Mouse (Mus musculus) brain, embryonic 14.5 days (tissue): ENCODE data around the gene Igf1r. TPM values are rescaled to one million over a fixed set of nuclear protein-coding genes. Genes with fewer than 3 reads are reported as not detected.

Source experiments
- DNase-seq: peaks from one replicate; pipeline ENCODE4 v3.0.0-alpha.2; 2011; ENCODE audit warnings: low read depth
- CTCF ChIP-seq: fragments of 200-500 bp; IDR thresholded peaks from 2 replicates; pipeline ENCODE4 v1.5.1; 2012; ENCODE audit warnings: inconsistent platforms, mild to moderate bottlenecking, moderate library complexity, borderline replicate concordance; ENCODE audit not compliant: insufficient read depth, insufficient read length; ENCODE audit errors: extremely low read depth
- POLR2A ChIP-seq: fragments of 200-500 bp; IDR thresholded peaks from 2 replicates; pipeline ENCODE4 v1.6.1; 2012; ENCODE audit warnings: mild to moderate bottlenecking, inconsistent platforms, borderline replicate concordance; ENCODE audit not compliant: poor library complexity, insufficient read depth, insufficient read length, severe bottlenecking; ENCODE audit errors: extremely low read depth
- polyA plus RNA-seq: library from polyadenylated mRNA; depleted of rRNA; stranded (reverse); fragments of >200 nt; gene quantifications from 2 replicates; pipeline ENCODE4 v1.2.3, GENCODE M21; 2012

Gene Igf1r
- polyA plus RNA-seq, 1 experiment: 40.6 TPM

- DNase-seq: no peak
- no peak for TF ChIP-seq POLR2A
- no peak for TF ChIP-seq CTCF
Observed at GRCm38 (mm10) chr7:67993614-67994013, 41.0 kb downstream of the Igf1r start.

DNA sequence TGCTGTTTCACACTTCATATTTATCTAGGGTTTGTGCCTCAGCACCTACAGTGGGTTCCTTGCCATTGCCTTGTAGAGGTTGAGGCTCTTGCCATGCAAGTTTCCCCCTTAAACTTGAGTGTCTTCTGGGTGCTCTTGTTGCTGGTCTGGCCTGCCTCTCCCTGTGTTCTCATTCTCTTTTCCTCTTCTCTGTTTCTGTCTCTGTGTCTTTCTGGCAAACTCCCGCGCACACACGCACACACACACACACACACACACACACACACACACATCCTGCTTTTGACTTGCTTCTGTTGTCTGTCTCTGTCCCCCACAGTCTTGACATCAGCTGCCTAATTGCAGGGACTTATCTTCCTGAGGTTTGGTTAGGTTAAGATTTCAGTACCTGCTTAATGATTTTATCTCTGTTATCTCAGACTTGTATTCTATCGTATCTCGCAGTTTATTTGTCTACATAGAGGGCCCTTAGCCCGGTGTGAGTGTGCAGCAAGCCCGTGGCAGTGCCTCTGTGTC is 41.8 kb downstream of the Igf1r start:
- DNase-seq: no peak
- TF ChIP-seq POLR2A (no peak), CTCF (no peak)

DNA sequence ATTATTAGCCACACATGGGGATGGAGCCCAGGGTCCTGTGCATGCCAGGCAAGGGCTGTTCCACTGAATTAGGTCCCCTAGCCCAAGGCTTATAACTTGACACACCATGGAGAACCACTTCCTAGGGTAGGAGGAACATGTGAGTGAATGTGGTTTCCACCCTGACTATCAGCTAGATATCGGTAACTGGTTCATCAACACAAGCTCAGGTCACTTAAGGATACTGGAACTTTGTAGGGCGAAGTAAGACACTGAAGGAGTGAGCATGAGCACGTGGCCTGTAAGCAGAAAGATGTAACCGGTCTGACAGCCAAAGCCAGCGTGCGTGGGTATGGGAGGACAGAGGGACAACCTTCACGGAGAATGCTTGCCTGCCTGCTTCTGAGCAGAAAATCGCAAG is 42.6 kb downstream of the Igf1r start:
- DNase-seq: no peak
- no peak for TF ChIP-seq CTCF
- no peak for TF ChIP-seq POLR2A

DNA sequence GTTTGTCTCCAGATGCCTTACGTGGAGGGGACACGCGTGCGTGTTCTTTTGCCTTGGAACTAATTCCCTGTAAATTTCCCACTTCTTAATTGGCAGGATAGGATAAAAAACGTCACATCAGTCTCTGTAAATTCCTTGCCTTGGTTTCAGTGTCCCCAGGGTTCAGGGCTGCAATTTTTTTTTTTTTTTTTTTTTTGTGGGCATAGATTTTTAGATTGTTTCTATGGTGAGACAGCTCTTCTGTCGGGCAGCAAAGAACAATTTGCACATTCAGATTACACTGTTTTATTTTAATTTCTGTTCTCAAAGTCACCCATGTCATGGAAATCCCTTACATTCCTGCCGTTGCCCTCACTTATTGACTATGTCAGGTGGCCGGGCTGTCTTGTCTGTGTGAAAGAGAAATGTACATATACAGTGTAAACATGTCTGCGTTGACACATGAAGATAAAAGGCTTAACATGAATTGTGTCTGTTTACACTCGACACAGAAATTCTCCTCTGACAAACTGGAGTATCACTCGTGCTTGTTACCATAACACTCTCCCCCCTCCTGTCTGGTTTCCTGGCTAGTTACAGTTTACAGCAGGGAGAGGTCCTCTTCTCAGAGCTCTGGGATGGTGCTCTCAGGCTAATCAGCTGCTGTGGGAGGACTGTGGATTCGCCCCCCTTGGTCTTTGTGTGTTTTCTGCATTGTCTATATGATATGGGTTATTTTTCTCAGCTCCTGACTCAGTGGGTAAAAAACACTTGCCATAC is 43.8 kb downstream of the Igf1r start:
- no peak for TF ChIP-seq POLR2A
- TF ChIP-seq CTCF: no peak
- DNase-seq: peak; percentile 24

DNA sequence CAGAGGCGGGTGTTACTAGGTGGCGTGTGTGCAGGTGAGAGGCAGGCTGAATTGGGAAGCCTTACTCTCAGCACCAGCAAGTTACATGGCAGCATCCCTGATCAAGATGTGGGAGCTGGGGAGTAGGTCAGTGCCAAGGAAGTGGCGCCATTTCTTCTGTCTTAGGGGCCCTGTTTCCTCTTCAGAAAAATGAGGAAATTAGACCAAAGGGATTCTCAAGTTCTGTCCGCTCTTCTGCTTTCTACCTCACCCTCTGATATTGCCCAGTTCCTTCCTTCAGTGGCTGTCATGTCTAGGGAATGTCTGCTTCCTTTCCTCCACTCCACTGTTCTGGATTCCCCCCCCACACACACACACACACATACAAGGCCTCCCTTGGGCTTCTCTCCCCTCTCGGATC is 48.6 kb downstream of the Igf1r start:
- DNase-seq: no peak
- TF ChIP-seq POLR2A (no peak), CTCF (no peak)

DNA sequence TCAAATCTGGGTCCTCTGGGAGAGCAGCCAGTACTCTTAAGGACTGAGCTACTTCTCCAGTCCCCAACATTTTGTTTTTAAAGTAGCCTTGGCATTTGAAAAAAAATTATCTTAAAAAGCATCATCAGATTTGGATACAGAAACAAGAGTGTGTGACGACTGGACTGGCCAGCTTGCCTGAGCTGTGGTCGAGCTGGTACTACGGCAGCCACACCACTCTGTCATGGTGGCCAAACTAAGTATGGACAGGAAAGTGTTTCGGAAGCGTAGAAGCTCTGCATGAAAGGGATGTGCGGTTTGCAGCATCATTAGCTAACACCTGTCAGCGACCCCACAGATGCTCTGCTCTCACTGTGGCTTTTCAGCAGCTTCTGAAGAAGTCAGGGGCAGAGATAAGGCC is 53.4 kb downstream of the Igf1r start:
- TF ChIP-seq POLR2A: no peak
- TF ChIP-seq CTCF: no peak
- DNase-seq: no peak

- DNase-seq: no peak
- TF ChIP-seq CTCF (no peak), POLR2A (no peak)
Observed at GRCm38 (mm10) chr7:68006496-68006895, 53.9 kb downstream of the Igf1r start.

- TF ChIP-seq POLR2A: no peak
- TF ChIP-seq CTCF: no peak
- no peak for DNase-seq
Observed at GRCm38 (mm10) chr7:68009635-68010034, 57.0 kb downstream of the Igf1r start.

GRCm38 (mm10) chr7:68010168-68010567 is 57.5 kb downstream of the Igf1r start:
- no peak for TF ChIP-seq CTCF
- no peak for TF ChIP-seq POLR2A
- DNase-seq: no peak

GRCm38 (mm10) chr7:68010802-68011201 is 58.2 kb downstream of the Igf1r start:
- no peak for DNase-seq
- TF ChIP-seq POLR2A: no peak
- no peak for TF ChIP-seq CTCF

DNA sequence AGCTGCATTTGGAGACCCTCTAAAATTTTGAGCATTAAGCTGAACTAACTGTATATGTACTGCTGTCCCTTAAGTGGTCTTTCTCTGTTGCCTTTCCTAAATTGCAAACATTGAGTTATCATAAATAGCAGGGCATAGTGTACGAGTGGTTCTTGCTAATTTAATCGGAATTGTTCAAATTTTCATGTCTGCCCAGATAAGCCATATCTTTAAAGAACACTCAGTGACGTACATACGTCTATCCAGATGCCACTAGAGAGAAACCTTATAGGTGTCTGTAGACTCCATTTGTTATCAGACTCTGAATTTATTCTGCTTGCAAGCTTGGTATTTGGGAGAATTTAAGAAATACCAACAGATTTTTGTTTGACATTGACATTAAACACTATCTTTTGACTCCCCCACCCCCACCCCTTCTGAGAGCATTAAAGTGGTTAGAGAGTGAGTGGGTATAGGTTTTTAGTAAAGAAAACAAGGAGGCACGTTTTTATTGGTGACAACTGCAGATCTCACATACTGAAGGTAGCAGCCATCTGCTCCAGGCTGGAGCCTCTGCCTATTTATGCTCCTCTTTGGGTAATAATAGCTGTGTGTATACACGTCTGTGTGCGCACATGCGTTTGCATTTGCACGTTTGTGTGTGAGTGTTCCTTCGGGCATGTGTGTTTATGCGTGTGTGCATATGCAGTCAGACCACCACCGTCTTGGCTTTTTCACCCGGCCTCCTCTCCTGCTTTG is 58.9 kb downstream of the Igf1r start:
- no peak for TF ChIP-seq CTCF
- TF ChIP-seq POLR2A: no peak
- no peak for DNase-seq

GRCm38 (mm10) chr7:68012123-68012474 is 59.5 kb downstream of the Igf1r start:
- no peak for DNase-seq
- TF ChIP-seq POLR2A (no peak), CTCF (no peak)

GRCm38 (mm10) chr7:68014495-68014894 is 61.9 kb downstream of the Igf1r start:
- TF ChIP-seq POLR2A (no peak), CTCF (no peak)
- no peak for DNase-seq
